Mouse (Mus musculus) adipocyte (in vitro differentiated cells): ENCODE measurements at regions not wholly inside any gene's neighbourhood (a gene's known extent, or its start where the extent isn't known, plus 50 kb on each side); places are given as distances from the start of the nearest gene placed in this dataset.

Experiments used
- DNase-seq: peaks from one replicate; pipeline ENCODE4 v3.0.0-alpha.2; 2016; ENCODE audit warnings: low spot score

DNA sequence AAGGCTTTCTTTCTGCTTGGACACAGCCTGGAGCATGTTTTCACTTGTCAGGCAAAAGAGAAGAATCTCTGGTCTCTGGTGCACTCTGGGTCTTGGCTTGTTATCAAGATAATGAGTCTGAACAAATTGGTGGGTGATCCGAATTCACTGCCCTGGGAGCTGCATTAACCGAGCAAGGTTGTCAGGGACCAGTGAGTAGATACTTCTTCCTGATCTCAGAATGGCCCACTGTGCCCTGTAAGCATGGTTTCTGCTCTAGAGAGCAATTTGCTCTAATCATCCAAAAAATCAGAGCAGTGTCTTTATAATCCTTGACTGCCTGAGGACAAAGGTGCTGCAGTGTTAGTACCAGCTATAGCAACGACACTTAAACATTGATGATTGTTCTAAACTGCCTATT, 97.2 kb upstream of the 1500015O10Rik start:
- DNase-seq = no peak

DNA sequence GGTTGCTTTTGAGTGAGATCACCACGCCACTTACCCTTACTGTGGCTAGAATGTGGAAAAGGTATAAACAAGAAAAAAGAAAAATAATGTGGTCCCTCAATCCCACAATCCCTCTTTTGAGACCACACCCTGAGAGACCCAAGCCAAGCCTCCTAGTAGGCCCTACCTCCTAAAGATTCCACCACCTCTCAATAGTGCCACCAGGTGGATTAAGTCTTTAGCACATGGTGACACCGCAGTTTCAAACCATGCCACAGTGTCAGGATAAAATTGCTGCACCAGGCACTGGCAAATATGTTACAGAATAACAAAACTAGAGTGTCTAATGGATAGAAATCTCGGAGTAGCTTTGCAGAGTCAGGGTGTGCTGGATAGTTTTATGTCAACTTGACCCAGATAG, 94.7 kb upstream of the 1500015O10Rik start:
- DNase-seq = peak; percentile 56

DNA sequence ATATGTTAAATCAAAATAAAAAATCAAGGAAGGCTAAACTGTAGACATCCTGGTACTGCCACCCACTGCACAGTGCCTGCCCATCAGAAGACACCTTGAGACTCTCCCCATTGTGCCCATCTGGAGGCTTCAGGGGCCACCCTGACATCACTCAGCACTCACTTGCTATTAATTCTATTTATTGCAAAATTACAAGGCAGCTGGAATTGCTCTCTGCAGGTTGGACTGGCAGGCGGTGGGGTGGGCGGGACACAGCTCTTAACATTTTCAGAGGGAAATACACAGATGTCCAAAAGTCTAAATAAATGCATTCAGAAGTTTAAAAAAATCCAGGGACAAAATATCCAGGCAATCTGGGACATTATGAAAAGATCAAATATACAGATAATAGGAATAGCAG, 92.4 kb upstream of the 1500015O10Rik start:
- DNase-seq = no peak

DNA sequence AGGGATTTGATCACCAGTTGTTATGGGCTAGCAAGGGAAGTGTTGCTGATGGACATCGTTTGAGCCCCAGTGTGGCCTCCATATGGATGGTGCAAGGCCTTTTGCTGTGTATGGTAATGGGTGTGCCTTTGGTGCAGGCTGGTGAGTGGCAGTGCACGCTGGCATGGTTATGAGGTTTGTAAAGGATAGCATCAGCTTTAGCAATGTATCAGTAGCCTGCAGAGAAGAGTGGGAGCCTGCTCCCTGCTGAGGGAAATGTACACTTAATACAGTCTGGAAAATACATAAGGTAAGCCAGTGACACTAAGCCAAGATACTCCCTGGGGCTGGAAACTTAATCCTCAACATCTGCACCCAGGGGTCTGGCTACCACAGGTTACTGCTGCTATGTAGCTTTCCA, 58.4 kb upstream of the 1500015O10Rik start:
- no peak for DNase-seq
